Mouse (Mus musculus) myocyte (in vitro differentiated cells): ENCODE results near the gene Siae.

ENCODE experiments used
- POLR2A ChIP-seq: IDR thresholded peaks from one replicate; pipeline ENCODE4 v1.6.1; 2011; ENCODE audit warnings: low read depth, mild to moderate bottlenecking, control low read depth, moderate library complexity; ENCODE audit not compliant: insufficient read length
- POLR2AphosphoS2 ChIP-seq: IDR thresholded peaks from one replicate; pipeline ENCODE4 v1.6.1; 2011; ENCODE audit warnings: low read depth, control low read depth; ENCODE audit not compliant: insufficient read length
- SRF ChIP-seq: IDR thresholded peaks from one replicate; pipeline ENCODE4 v1.6.1; 2011; ENCODE audit warnings: low read depth; ENCODE audit not compliant: control insufficient read depth, insufficient read length
- TCF12 ChIP-seq: IDR thresholded peaks from one replicate; pipeline ENCODE4 v1.6.1; 2011; ENCODE audit warnings: mild to moderate bottlenecking, control low read depth; ENCODE audit not compliant: poor library complexity, insufficient read depth, severe bottlenecking

- no peak for TF ChIP-seq POLR2A
- TF ChIP-seq SRF: no peak
- TF ChIP-seq TCF12: no peak
- no peak for TF ChIP-seq POLR2AphosphoS2
Observed at GRCm38 (mm10) chr9:37544447-37545165, 10.9 kb upstream of the Siae start.
